Comparison of ENCODE assay signal across 31 mouse cellular contexts in genomic region chr9:123229826-123230225, GRCm38 (mm10). TPM values are rescaled to one million over a fixed set of nuclear protein-coding genes. Genes with fewer than 3 reads are reported as not detected.
DNase-seq lines count a peak whose midpoint lies in the region; ATAC-seq lines count a peak whose summit lies in the region.
"Had no signal": no experiment of that assay in that cellular context is flagged by ENCODE, and none has a peak within 500 bp of the region (broad histone marks: within the 10 kb centered on the region; RNA-seq: fewer than 3 reads in every experiment).

No protein-coding gene starts in this region.

- H3K4me1 ChIP-seq in heart, embryonic 10.5 days: peaks cover 4% of the 10 kb centered on the region
- H3K4me1 ChIP-seq in hindbrain, embryonic 16.5 days (ENCODE audit: control insufficient read depth, insufficient read depth, low read depth, low read length): no peaks in the 10 kb centered on the region
- H3K4me1 ChIP-seq: hindbrain, embryonic 13.5 days; intestine, embryonic 15.5 days had no signal

- H3K4me2 ChIP-seq in hindbrain, embryonic 16.5 days (ENCODE audit: low read length): no peak overlapping the region
- H3K4me2 ChIP-seq: embryonic facial prominence, embryonic 13.5 days; forebrain, embryonic 12.5 days; hindbrain, embryonic 13.5 days; intestine, embryonic 15.5 days had no signal

- H3K4me3 ChIP-seq in heart, embryonic 10.5 days: no peak overlapping the region
- H3K4me3 ChIP-seq in hindbrain, embryonic 16.5 days (ENCODE audit: low read length): no peak overlapping the region
- H3K4me3 ChIP-seq: embryonic facial prominence, embryonic 10.5 days; embryonic facial prominence, embryonic 13.5 days; erythroblast, embryonic 14.5 days; forebrain, embryonic 12.5 days; gastrocnemius, adult 2 months; hindbrain, embryonic 10.5 days; hindbrain, embryonic 13.5 days; intestine, embryonic 15.5 days had no signal

- no peaks in the 10 kb centered on the region for H3K27me3 ChIP-seq in heart, embryonic 10.5 days (ENCODE audit: insufficient read depth, poor library complexity, severe bottlenecking)
- H3K27me3 ChIP-seq in hindbrain, embryonic 16.5 days (replicated peaks; ENCODE audit: control insufficient read depth, insufficient read depth, low read length): no peaks in the 10 kb centered on the region
- H3K27me3 ChIP-seq: embryonic facial prominence, embryonic 13.5 days; forebrain, embryonic 12.5 days; hindbrain, embryonic 13.5 days; intestine, embryonic 15.5 days had no signal

- intact Hi-C loops in heart, postnatal 25 days (cut with DNase I): no loop called here

- no peaks in the 10 kb centered on the region for H3K36me3 ChIP-seq in heart, embryonic 10.5 days
- no peaks in the 10 kb centered on the region for H3K36me3 ChIP-seq in hindbrain, embryonic 16.5 days (ENCODE audit: control insufficient read depth, insufficient read depth, low read length)
- H3K36me3 ChIP-seq: embryonic facial prominence, embryonic 10.5 days; embryonic facial prominence, embryonic 13.5 days; forebrain, embryonic 12.5 days; hindbrain, embryonic 10.5 days; hindbrain, embryonic 13.5 days; intestine, embryonic 15.5 days had no signal

- H3K9ac ChIP-seq in hindbrain, embryonic 16.5 days (ENCODE audit: low read depth, low read length): no peak overlapping the region
- H3K9ac ChIP-seq: embryonic facial prominence, embryonic 13.5 days; forebrain, embryonic 12.5 days; forebrain, postnatal 0 days; hindbrain, embryonic 13.5 days; intestine, embryonic 15.5 days had no signal

- no peak overlapping the region for H3K27ac ChIP-seq in heart, embryonic 10.5 days
- H3K27ac ChIP-seq in hindbrain, embryonic 16.5 days (ENCODE audit: low read depth, low read length): no peak overlapping the region
- H3K27ac ChIP-seq: embryonic facial prominence, embryonic 10.5 days; embryonic facial prominence, embryonic 13.5 days; forebrain, embryonic 12.5 days; gastrocnemius, adult 2 months; hindbrain, embryonic 10.5 days; hindbrain, embryonic 13.5 days; hindbrain, postnatal 0 days; intestine, embryonic 15.5 days had no signal

- DNase-seq in heart, embryonic 10.5 days (ENCODE audit: low spot score): peak; percentile 46
- no peak for DNase-seq in heart, postnatal 25 days (ENCODE audit: low spot score)
- peak; percentile 72 for DNase-seq in A20 (ENCODE audit: low read depth, low spot score)
- DNase-seq in CD4-positive, CD25-positive, alpha-beta regulatory T cell, adult 2 months (ENCODE audit: low read depth, low spot score): peak; percentile 56
- peak; percentile 47 for DNase-seq in induced T-regulatory cell, adult 2 months (ENCODE audit: low read depth)
- DNase-seq: adrenal gland, adult 8-10 months; adrenal gland, postnatal 25 days; cerebellum, adult 11-12 months; cerebellum, adult 8-10 months; cerebellum, postnatal 10 days; cerebellum, postnatal 36 days; embryo, embryonic 11 days; forebrain, postnatal 0 days; gastrocnemius, adult 2 months; heart, adult 18-20 months; heart, postnatal 36 days; kidney, adult 18-20 months had no signal

- no peaks in the 10 kb centered on the region for H3K9me3 ChIP-seq in heart, embryonic 10.5 days
- H3K9me3 ChIP-seq in hindbrain, embryonic 16.5 days (ENCODE audit: control insufficient read depth, low read length): no peaks in the 10 kb centered on the region
- H3K9me3 ChIP-seq: embryonic facial prominence, embryonic 10.5 days; embryonic facial prominence, embryonic 13.5 days; forebrain, embryonic 12.5 days; hindbrain, embryonic 10.5 days; hindbrain, embryonic 13.5 days; intestine, embryonic 15.5 days had no signal

- ATAC-seq in megakaryocyte progenitor cell, adult 5-6 weeks (replicated peaks; ENCODE audit: poor library complexity): no peak
- ATAC-seq in hindbrain, embryonic 16.5 days: no peak
- ATAC-seq: forebrain, postnatal 0 days; hindbrain, postnatal 0 days; intestine, embryonic 15.5 days had no signal

- WGBS in heart, embryonic 10.5 days: 67% methylated on average over 4 of the region's 4 CpGs
- 75% methylated on average over 4 of the region's 4 CpGs for WGBS in hindbrain, embryonic 16.5 days

RNA-seq across cellular contexts. Expression of gene Cdcp1, which starts 14.0 kb away (rescaled TPM):
- polyA plus RNA-seq in heart, embryonic 10.5 days (2016; fragmentation: Nextera tagmentation; extraction: Ambion mirVana): 0.74 and 3.0 TPM in 2 replicates
- total RNA-seq in heart, postnatal 25 days (2021): under 1 TPM; 0.08 TPM
- total RNA-seq in megakaryocyte progenitor cell, adult 5-6 weeks (2015): 0.07 and 0.44 TPM in 2 replicates
- 0.17 and 0.30 TPM in 2 replicates for total RNA-seq in megakaryocyte progenitor cell, adult 5-6 weeks (2017)
- 0.11 and 0.24 TPM in 2 replicates for polyA plus RNA-seq in hindbrain, embryonic 16.5 days (2015; fragmentation: Nextera tagmentation; extraction: Ambion mirVana)
- total RNA-seq: gastrocnemius, adult 2 months; gastrocnemius, postnatal 14 days; gastrocnemius, postnatal 4 days; MEL had no signal
- polyA plus RNA-seq: C2C12; erythroblast, embryonic 14.5 days had no signal

RNA-seq across cellular contexts. Expression of gene Tmem158, which starts 30.7 kb away (rescaled TPM):
- polyA plus RNA-seq in heart, embryonic 10.5 days (2016; fragmentation: Nextera tagmentation; extraction: Ambion mirVana): 2.2 and 7.1 TPM in 2 replicates
- 1 to 10 TPM; 7.3 to 8.0 TPM for total RNA-seq in heart, postnatal 25 days (2021)
- total RNA-seq in megakaryocyte progenitor cell, adult 5-6 weeks (2015): 0.54 and 0.62 TPM in 2 replicates
- total RNA-seq in megakaryocyte progenitor cell, adult 5-6 weeks (2017): 0.47 and 0.54 TPM in 2 replicates
- 25.3 and 32.3 TPM in 2 replicates for polyA plus RNA-seq in hindbrain, embryonic 16.5 days (2015; fragmentation: Nextera tagmentation; extraction: Ambion mirVana)

Comparison
In these comparisons a context has a peak if more than half of its experiments do, and no peak if none do; other contexts are left out.
1. RNA of gene Tmem158, which starts 30.7 kb away (total RNA-seq): 7.3 to 8.0 TPM in heart, postnatal 25 days; 0.47 to 0.62 TPM in megakaryocyte progenitor cell, adult 5-6 weeks; every median in the first group is over 4 times any median in the second.